Mouse (Mus musculus) stomach, postnatal 0 days (tissue): Measurements from ENCODE around the gene Dcbld2. TPM values are rescaled to one million over a fixed set of nuclear protein-coding genes. Genes with fewer than 3 reads are reported as not detected.
A peak's percentile ranks its signal among the peaks of the same experiment; 100 is the strongest.

Experiments
- ATAC-seq: fragments of 200-750 bp; cut with Nextera tagmentation; 2 replicates; pipeline ENCODE4 v1.8.0; 2017; ENCODE audit not compliant: low FRiP score, low TSS enrichment
- DNase-seq: peaks from one replicate; pipeline ENCODE4 v3.0.0-alpha.2; 2016; ENCODE audit warnings: low spot score
- H3K27ac ChIP-seq: fragments of 300-500 bp; sonication (generic); replicated peaks from 2 replicates; pipeline ENCODE4 v1.5.1; 2014; ENCODE audit warnings: mild to moderate bottlenecking, control low read depth
- H3K27me3 ChIP-seq: fragments of 300-500 bp; sonication (generic); 2 replicates; pipeline ENCODE4 v1.6.1; 2014; ENCODE audit warnings: low read length; ENCODE audit not compliant: control insufficient read depth, insufficient read depth
- H3K36me3 ChIP-seq: fragments of 300-500 bp; sonication (generic); 2 replicates; pipeline ENCODE4 v1.6.1; 2014; ENCODE audit warnings: low read length, mixed read lengths; ENCODE audit not compliant: control insufficient read depth, insufficient read depth
- H3K4me1 ChIP-seq: fragments of 300-500 bp; sonication (generic); replicated peaks from 2 replicates; pipeline ENCODE4 v1.6.1; 2014; ENCODE audit warnings: antibody characterized with exemption; ENCODE audit not compliant: control insufficient read depth, insufficient read depth
- H3K4me2 ChIP-seq: fragments of 300-500 bp; sonication (generic); replicated peaks from 2 replicates; pipeline ENCODE4 v1.6.1; 2014; ENCODE audit warnings: low read depth, mild to moderate bottlenecking, control low read depth, moderate library complexity
- H3K4me3 ChIP-seq: fragments of 300-500 bp; sonication (generic); 2 replicates; pipeline ENCODE4 v1.5.1; 2014; ENCODE audit warnings: low read depth, low read length, control low read depth
- H3K9ac ChIP-seq: fragments of 300-500 bp; sonication (generic); 2 replicates; pipeline ENCODE4 v1.6.1; 2014; ENCODE audit warnings: mild to moderate bottlenecking, low read length, control low read depth, mixed read lengths
- H3K9me3 ChIP-seq: fragments of 300-500 bp; sonication (generic); 2 replicates; pipeline ENCODE4 v1.6.1; 2016; ENCODE audit warnings: low read length; ENCODE audit not compliant: control insufficient read depth
- CTCF ChIP-seq: IDR thresholded peaks from 2 replicates; pipeline ENCODE4 v1.5.1; 2016; ENCODE audit warnings: antibody characterized with exemption, low read depth, mild to moderate bottlenecking, moderate library complexity
- EP300 ChIP-seq: optimal IDR thresholded peaks from 2 replicates; pipeline ENCODE3; 2016; ENCODE audit warnings: antibody characterized with exemption
- WGBS: fragments of 180-500 bp; shearing (Covaris S2); extraction: QIAGEN DNeasy Blood & Tissue Kit; methylation state at CpG from one replicate; pipeline ENCODE4 v1.1.7; 2014; 5-methylcytosine and 5-hydroxymethylcytosine counted together
- polyA plus RNA-seq: library from polyadenylated mRNA; unstranded; fragments of >200 nt; fragmentation: Nextera tagmentation; extraction: Ambion mirVana; gene quantifications from 2 replicates; pipeline ENCODE4 v1.2.1, GENCODE M21; 2015

The Dcbld2 gene
- polyA plus RNA-seq, 1 experiment from 2014 or later = 3.7 TPM

DNA sequence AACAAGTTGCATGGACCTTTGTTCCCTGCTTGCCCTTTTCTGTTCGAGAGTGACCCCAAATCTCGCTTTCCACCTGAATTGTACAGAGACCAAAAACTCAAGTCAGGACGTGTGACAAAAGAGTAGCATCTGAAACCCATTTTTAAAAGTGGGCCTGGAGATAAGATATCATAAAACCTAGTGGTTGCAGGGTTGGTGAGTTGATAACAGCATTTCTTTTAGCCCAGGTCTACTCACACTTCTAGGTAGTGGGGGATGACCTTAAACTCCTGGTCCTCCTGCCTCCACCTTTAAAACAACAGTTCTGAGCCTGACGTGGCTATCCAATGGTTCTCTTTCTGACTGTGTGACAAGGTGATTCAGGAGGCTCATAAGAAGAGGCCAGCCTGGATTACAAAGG lies 62.6 kb downstream of the Dcbld2 start:
- no peaks in the 10 kb centered on the region for H3K9me3 ChIP-seq
- 72% methylated on average over 4 of the region's 4 CpGs for WGBS
- H3K4me2 ChIP-seq = no peak overlapping the region
- no peaks in the 10 kb centered on the region for H3K27me3 ChIP-seq
- no peaks in the 10 kb centered on the region for H3K4me1 ChIP-seq
- H3K36me3 ChIP-seq = 0 out of 2 replicates have a peak, but pooled peaks cover 10% of the 10 kb centered on the region
- H3K4me3 ChIP-seq = no peak overlapping the region
- no peak overlapping the region for H3K27ac ChIP-seq
- DNase-seq (no peak), ATAC-seq (no peak)
- TF ChIP-seq CTCF (no peak), EP300 (no peak)
- no peak overlapping the region for H3K9ac ChIP-seq

DNA sequence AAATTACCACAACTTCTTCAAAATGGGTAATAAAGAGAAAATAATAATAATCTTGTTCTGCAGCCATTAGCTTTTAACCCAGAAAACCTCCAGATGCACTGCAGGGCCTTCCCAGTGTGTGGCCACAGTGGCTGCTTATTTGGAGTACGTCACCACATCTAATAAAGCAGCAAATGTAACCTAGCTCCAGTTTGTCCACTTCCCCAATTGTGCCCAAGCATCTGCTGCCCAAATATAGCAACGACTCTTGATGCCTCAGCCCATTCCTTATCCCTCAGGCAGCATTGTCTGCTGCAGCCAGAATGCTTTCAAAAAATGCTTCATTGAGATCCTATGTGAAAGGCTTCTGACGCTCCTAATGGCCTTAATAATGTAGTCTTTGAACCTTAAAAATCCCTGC lies 66.6 kb downstream of the Dcbld2 start:
- Histone ChIP-seq H3K9me3 (no peaks in the 10 kb centered on the region), H3K4me1 (no peaks in the 10 kb centered on the region), H3K4me3 (no peak overlapping the region), H3K9ac (no peak overlapping the region), H3K27ac (0 out of 2 replicates have a peak overlapping the region, but pooled peaks have one; percentile 24), H3K4me2 (no peak overlapping the region), H3K36me3 (0 out of 2 replicates have a peak, but pooled peaks cover 13% of the 10 kb centered on the region), H3K27me3 (no peaks in the 10 kb centered on the region)
- WGBS = 55% methylated on average over 3 of the region's 3 CpGs
- DNase-seq = no peak
- ATAC-seq = no peak
- no peak for TF ChIP-seq CTCF
- TF ChIP-seq EP300 = no peak

DNA sequence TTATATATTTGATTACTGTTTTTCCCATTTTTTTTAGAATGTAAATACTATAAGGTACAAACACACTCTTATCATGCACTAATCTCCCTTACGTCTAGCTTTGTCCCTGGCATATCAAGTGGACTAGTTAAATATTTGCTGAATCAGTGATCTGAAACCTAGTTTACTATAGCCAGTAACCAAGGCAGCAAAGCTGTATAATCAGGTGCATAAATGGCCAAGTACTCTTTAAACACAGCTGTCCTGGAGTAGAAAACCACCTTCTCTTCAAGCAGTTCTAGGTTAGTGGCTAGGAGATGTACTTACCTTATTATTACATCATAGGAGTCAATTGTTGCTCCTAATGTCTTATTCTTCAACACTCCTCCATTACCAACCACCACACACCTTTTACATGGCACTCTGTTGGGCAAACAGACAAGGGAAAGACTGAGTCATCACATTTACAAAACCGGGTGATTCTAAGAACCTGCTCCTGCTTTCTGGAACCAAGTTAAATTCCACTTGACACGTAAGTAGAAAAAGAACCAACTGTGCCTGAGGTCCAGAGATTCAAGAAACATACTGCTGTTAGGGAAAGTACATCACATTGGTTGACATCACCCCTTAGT lies 67.4 kb downstream of the Dcbld2 start:
- DNase-seq = no peak
- ATAC-seq = peak; percentile 68
- TF ChIP-seq EP300 = no peak
- no peak for TF ChIP-seq CTCF
- H3K9me3 ChIP-seq = no peaks in the 10 kb centered on the region
- H3K4me1 ChIP-seq = no peaks in the 10 kb centered on the region
- no peaks in the 10 kb centered on the region for H3K27me3 ChIP-seq
- no peak overlapping the region for H3K4me2 ChIP-seq
- H3K4me3 ChIP-seq = no peak overlapping the region
- peak overlapping the region; percentile 71; the same call in 1 of the 2 replicates for H3K27ac ChIP-seq
- H3K36me3 ChIP-seq = 0 out of 2 replicates have a peak, but pooled peaks cover 13% of the 10 kb centered on the region
- 55% methylated on average over 3 of the region's 3 CpGs for WGBS
- no peak overlapping the region for H3K9ac ChIP-seq

DNA sequence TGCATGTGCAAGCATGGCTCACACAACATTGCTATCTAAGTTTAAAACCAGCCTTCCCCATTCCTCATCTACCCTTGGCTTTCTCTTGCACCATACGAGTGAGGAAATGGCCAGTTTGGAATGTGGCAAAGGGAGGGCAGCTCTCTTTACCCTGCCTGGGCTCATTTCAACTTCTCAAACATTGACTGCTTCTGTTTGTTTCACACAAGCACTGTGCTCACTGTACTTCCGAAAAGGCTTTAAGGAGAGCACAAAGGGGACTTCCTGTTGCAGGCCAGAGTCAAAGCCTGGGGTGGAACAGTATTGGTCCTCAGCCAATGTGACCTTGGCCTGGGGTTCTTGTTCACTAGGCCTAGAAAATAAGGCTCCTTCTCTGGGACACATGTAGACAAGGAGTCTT lies 68.1 kb downstream of the Dcbld2 start:
- 29% methylated on average over 2 of the region's 2 CpGs for WGBS
- DNase-seq = peak; percentile 34
- ATAC-seq = peak; percentile 81
- H3K36me3 ChIP-seq = 0 out of 2 replicates have a peak, but pooled peaks cover 13% of the 10 kb centered on the region
- H3K4me3 ChIP-seq = no peak overlapping the region
- H3K9me3 ChIP-seq = no peaks in the 10 kb centered on the region
- H3K27ac ChIP-seq = peak overlapping the region; percentile 71
- H3K4me2 ChIP-seq = no peak overlapping the region
- H3K9ac ChIP-seq = no peak overlapping the region
- no peak for TF ChIP-seq CTCF
- TF ChIP-seq EP300 = no peak
- no peaks in the 10 kb centered on the region for H3K4me1 ChIP-seq
- no peaks in the 10 kb centered on the region for H3K27me3 ChIP-seq

DNA sequence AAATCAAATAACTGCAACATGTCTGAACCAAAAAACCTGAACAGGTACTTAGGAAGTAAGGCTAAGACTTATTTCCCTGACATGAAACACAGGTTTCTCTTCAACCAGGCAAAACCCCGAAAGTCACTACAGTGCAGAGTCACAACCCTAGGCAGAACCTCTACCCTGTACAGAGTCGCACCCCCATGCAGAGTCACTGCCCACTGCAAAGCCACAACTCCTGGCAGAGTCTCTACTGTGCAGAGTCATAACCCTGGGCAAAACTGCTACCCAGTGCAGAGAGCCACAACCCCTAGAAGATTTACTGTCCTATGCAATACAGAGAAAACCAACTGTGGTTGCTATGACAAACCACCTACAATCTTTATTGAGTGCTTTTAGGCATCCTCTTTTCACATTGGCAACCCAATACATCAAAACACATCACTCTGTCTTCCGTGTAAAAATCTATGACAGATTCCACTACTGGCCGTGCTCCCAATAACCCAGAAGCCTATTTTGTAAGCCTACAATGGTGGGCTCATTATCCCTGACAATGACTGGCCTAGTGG lies 71.7 kb downstream of the Dcbld2 start:
- TF ChIP-seq CTCF (no peak), EP300 (no peak)
- Histone ChIP-seq H3K36me3 (0 out of 2 replicates have a peak, but pooled peaks cover 5% of the 10 kb centered on the region), H3K9me3 (no peaks in the 10 kb centered on the region), H3K27me3 (no peaks in the 10 kb centered on the region), H3K4me1 (no peaks in the 10 kb centered on the region), H3K9ac (no peak overlapping the region), H3K27ac (no peak overlapping the region), H3K4me3 (no peak overlapping the region), H3K4me2 (no peak overlapping the region)
- 85% methylated on average over 4 of the region's 4 CpGs for WGBS
- no peak for ATAC-seq
- no peak for DNase-seq

DNA sequence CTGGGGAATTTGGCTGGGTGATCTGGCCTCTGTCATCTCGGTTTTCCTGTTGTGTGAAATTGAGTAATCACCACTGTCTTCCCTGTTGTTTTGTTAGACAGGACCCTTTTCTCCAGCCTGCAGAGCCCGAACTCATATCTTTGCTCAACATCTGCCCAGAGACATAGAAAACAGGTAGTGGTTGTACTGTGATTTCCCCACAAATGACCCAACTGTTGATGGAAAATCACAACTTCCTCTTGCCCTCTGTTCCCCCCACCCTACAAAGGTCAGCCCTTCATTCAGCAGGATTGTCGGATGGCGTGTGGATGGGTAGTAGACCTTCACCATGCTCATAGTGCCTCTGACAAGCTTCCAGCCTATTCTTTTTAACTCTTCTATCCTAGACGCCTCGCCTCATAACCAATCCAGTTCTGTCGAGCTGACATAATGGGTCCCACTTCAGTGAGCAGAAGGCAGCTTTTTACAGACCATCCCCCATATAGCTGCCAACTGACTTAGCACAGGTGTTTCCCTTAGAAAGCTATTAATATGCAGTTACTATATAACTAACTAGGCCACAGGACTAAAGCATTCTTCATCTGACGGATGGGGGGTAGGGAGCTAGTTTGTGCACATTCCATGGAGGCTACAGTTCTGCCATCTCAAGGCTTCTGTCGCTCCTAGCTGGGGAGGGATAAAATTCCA lies 73.1 kb downstream of the Dcbld2 start:
- no peak overlapping the region for H3K9ac ChIP-seq
- TF ChIP-seq EP300 (no peak), CTCF (no peak)
- 64% methylated on average over 9 of the region's 9 CpGs for WGBS

More for the DNA sequence above, 73.1 kb downstream of the Dcbld2 start:
- Histone ChIP-seq H3K4me2 (no peak overlapping the region), H3K27me3 (no peaks in the 10 kb centered on the region), H3K4me3 (no peak overlapping the region), H3K27ac (no peak overlapping the region), H3K9me3 (no peaks in the 10 kb centered on the region), H3K4me1 (no peaks in the 10 kb centered on the region), H3K36me3 (0 out of 2 replicates have a peak, but pooled peaks cover 5% of the 10 kb centered on the region)
- DNase-seq (no peak), ATAC-seq (no peak)
